Comparison of ENCODE assay signal across 9 mouse cellular contexts in genomic region chr14:24358295-24358951, GRCm38 (mm10).
DNase-seq lines count a peak whose midpoint lies in the region; ATAC-seq and TF ChIP-seq lines count a peak whose summit lies in the region.
"Had no signal": no experiment of that assay in that cellular context is flagged by ENCODE, and none has a peak within 500 bp of the region (broad histone marks: within the 10 kb centered on the region; RNA-seq: fewer than 3 reads in every experiment).

No protein-coding gene starts in this region.

- TF ChIP-seq CTCF in CH12.LX (conservative IDR thresholded peaks at IDR 0.05 in 1 of 2, IDR thresholded peaks at IDR 0.05 in 1 of 2; ENCODE audit: low read depth in 2 of 2, low read length in 2 of 2): peak; percentile 12 to 79; a peak in 2 of 4 replicates
- peak; percentile 79 for TF ChIP-seq CTCF in layer of hippocampus, adult 2 months (conservative IDR thresholded peaks at IDR 0.05)

- no peak overlapping the region for H3K9ac ChIP-seq in hindbrain, embryonic 14.5 days
- no peak overlapping the region for H3K9ac ChIP-seq in hindbrain, embryonic 12.5 days
- no peak overlapping the region for H3K9ac ChIP-seq in CH12.LX (ENCODE audit: insufficient read depth, low read depth)
- H3K9ac ChIP-seq: embryonic facial prominence, embryonic 15.5 days had no signal

- no peaks in the 10 kb centered on the region for H3K27me3 ChIP-seq in hindbrain, embryonic 14.5 days (ENCODE audit: control insufficient read depth, insufficient read depth, low read length)
- no peaks in the 10 kb centered on the region for H3K27me3 ChIP-seq in hindbrain, embryonic 12.5 days
- H3K27me3 ChIP-seq in CH12.LX (replicated peaks): no peaks in the 10 kb centered on the region
- H3K27me3 ChIP-seq: embryonic facial prominence, embryonic 15.5 days had no signal

- no peaks in the 10 kb centered on the region for H3K79me2 ChIP-seq in CH12.LX (replicated peaks; ENCODE audit: control insufficient read depth, extremely low read depth, insufficient read depth, poor library complexity, severe bottlenecking)

- H3K4me3 ChIP-seq in hindbrain, embryonic 14.5 days (replicated peaks; ENCODE audit: low read length): no peak overlapping the region
- H3K4me3 ChIP-seq in hindbrain, embryonic 12.5 days: no peak overlapping the region
- no peak overlapping the region for H3K4me3 ChIP-seq in CH12.LX (replicated peaks in 1 of 3; ENCODE audit: low read depth in 2 of 3, low read length in 2 of 3, poor library complexity in 1 of 3)
- H3K4me3 ChIP-seq in layer of hippocampus, adult 2 months: no peak overlapping the region
- H3K4me3 ChIP-seq: embryonic facial prominence, embryonic 15.5 days had no signal

- ATAC-seq in hindbrain, embryonic 14.5 days (ENCODE audit: low FRiP score): no peak
- no peak for ATAC-seq in hindbrain, embryonic 12.5 days (ENCODE audit: low FRiP score)

- no peaks in the 10 kb centered on the region for H3K4me1 ChIP-seq in hindbrain, embryonic 14.5 days (replicated peaks; ENCODE audit: control insufficient read depth, insufficient read depth, low read length)
- no peaks in the 10 kb centered on the region for H3K4me1 ChIP-seq in hindbrain, embryonic 12.5 days
- H3K4me1 ChIP-seq in CH12.LX (ENCODE audit: control insufficient read depth in 1 of 2, insufficient read depth in 2 of 2): no peaks in the 10 kb centered on the region
- H3K4me1 ChIP-seq: embryonic facial prominence, embryonic 15.5 days had no signal

- peak; percentile 43 for TF ChIP-seq RAD21 in CH12.LX (IDR thresholded peaks at IDR 0.05; ENCODE audit: low read depth, low read length)

- 66% methylated on average over 22 of the region's 22 CpGs for WGBS in hindbrain, embryonic 14.5 days
- 65% methylated on average over 22 of the region's 22 CpGs for WGBS in hindbrain, embryonic 12.5 days

- H3K9me3 ChIP-seq in hindbrain, embryonic 14.5 days (ENCODE audit: control insufficient read depth, low read length): no peaks in the 10 kb centered on the region
- H3K9me3 ChIP-seq in hindbrain, embryonic 12.5 days (replicated peaks): no peaks in the 10 kb centered on the region
- peaks cover 4% of the 10 kb centered on the region for H3K9me3 ChIP-seq in CH12.LX (replicated peaks; ENCODE audit: low read length)
- H3K9me3 ChIP-seq: embryonic facial prominence, embryonic 15.5 days had no signal

- no peaks in the 10 kb centered on the region for H3K36me3 ChIP-seq in hindbrain, embryonic 14.5 days (replicated peaks; ENCODE audit: control insufficient read depth, insufficient read depth)
- no peaks in the 10 kb centered on the region for H3K36me3 ChIP-seq in hindbrain, embryonic 12.5 days
- no peaks in the 10 kb centered on the region for H3K36me3 ChIP-seq in CH12.LX (replicated peaks in 1 of 2; ENCODE audit: control insufficient read depth in 1 of 2, insufficient read depth in 1 of 2, low read length in 1 of 2)
- H3K36me3 ChIP-seq: embryonic facial prominence, embryonic 15.5 days had no signal

- no peak overlapping the region for H3K4me2 ChIP-seq in hindbrain, embryonic 14.5 days (replicated peaks)
- no peak overlapping the region for H3K4me2 ChIP-seq in hindbrain, embryonic 12.5 days (replicated peaks)
- no peak overlapping the region for H3K4me2 ChIP-seq in CH12.LX (ENCODE audit: insufficient read depth, low read depth, poor library complexity, severe bottlenecking)
- H3K4me2 ChIP-seq: embryonic facial prominence, embryonic 15.5 days had no signal

- TF ChIP-seq POLR2A in CH12.LX (IDR thresholded peaks at IDR 0.05; ENCODE audit: low read depth, low read length): no peak

- dilution Hi-C loops in CH12.LX (cut with MboI; ENCODE audit: extremely low pct_ligation_motif_present, extremely low pct_unique_long_range_greater_than_20kb, low sequenced_read_pairs): no loop called here

- no peak overlapping the region for H3K27ac ChIP-seq in hindbrain, embryonic 14.5 days
- H3K27ac ChIP-seq in hindbrain, embryonic 12.5 days: no peak overlapping the region
- H3K27ac ChIP-seq in CH12.LX (ENCODE audit: insufficient read depth, low read depth): no peak overlapping the region
- no peak overlapping the region for H3K27ac ChIP-seq in layer of hippocampus, adult 2 months
- H3K27ac ChIP-seq: embryonic facial prominence, embryonic 15.5 days had no signal

- DNase-seq in hindbrain, embryonic 14.5 days (ENCODE audit: low spot score): peak; percentile 65
- peak; percentile 42 for DNase-seq in CH12.LX (ENCODE audit: extremely low read depth)
- DNase-seq in adrenal gland, postnatal 14 days: peak; percentile 73
- peak; percentile 27 for DNase-seq in embryo, embryonic 11.5 days (ENCODE audit: low read depth, low spot score)
- peak; percentile 13 to 31 for DNase-seq in layer of hippocampus, adult 2 months (ENCODE audit: low spot score in 2 of 2)
- peak; percentile 65 for DNase-seq in mesoderm, embryonic 11.5 days (ENCODE audit: low read depth, low spot score)
- peak; percentile 54 to 55 for DNase-seq in thymus, postnatal 36 days

- no peak for TF ChIP-seq EP300 in CH12.LX (IDR thresholded peaks at IDR 0.05; ENCODE audit: low read length)

- in situ Hi-C loops in CH12.LX (cut with MboI; ENCODE audit: low pct_ligation_motif_present, low pct_unique_long_range_greater_than_20kb, low sequenced_read_pairs): no loop called here

TF ChIP-seq in CH12.LX, 34 proteins besides CTCF, POLR2A, EP300 and RAD21:
- TF ChIP-seq MYC (IDR thresholded peaks at IDR 0.05; ENCODE audit: low read depth, low read length) (no peak; the same call in 1 of the 2 replicates), BHLHE40 (IDR thresholded peaks at IDR 0.05; ENCODE audit: low read depth, low read length) (no peak), NRF1 (IDR thresholded peaks at IDR 0.05; ENCODE audit: low read depth, low read length) (no peak), MAX (IDR thresholded peaks at IDR 0.05; ENCODE audit: low read length) (0 out of 2 replicates have a peak, but pooled peaks have one; percentile 26), SMC3 (IDR thresholded peaks at IDR 0.05; ENCODE audit: low read depth, low read length) (peak; percentile 79), ELF1 (IDR thresholded peaks at IDR 0.05; ENCODE audit: low read depth, low read length) (peak; percentile 54; the same call in 1 of the 2 replicates), PAX5 (IDR thresholded peaks at IDR 0.05; ENCODE audit: low read length) (no peak)

Comparison
In these comparisons a context has a peak if more than half of its experiments do, and no peak if none do; other contexts are left out.
1. DNase-seq: peak in every context shown above with its lines; median percentile 73 in adrenal gland, postnatal 14 days; 65 in hindbrain, embryonic 14.5 days; 65 in mesoderm, embryonic 11.5 days; 54 in thymus, postnatal 36 days; 42 in CH12.LX; 27 in embryo, embryonic 11.5 days; 22 in layer of hippocampus, adult 2 months.